Mouse (Mus musculus): ENCODE results near the gene Ngfr. TPM values are rescaled to one million over a fixed set of nuclear protein-coding genes. Genes with fewer than 3 reads are reported as not detected.

Gene Ngfr
- polyA plus RNA-seq, 1 experiment from 2014 or later = 2.7 TPM

DNA sequence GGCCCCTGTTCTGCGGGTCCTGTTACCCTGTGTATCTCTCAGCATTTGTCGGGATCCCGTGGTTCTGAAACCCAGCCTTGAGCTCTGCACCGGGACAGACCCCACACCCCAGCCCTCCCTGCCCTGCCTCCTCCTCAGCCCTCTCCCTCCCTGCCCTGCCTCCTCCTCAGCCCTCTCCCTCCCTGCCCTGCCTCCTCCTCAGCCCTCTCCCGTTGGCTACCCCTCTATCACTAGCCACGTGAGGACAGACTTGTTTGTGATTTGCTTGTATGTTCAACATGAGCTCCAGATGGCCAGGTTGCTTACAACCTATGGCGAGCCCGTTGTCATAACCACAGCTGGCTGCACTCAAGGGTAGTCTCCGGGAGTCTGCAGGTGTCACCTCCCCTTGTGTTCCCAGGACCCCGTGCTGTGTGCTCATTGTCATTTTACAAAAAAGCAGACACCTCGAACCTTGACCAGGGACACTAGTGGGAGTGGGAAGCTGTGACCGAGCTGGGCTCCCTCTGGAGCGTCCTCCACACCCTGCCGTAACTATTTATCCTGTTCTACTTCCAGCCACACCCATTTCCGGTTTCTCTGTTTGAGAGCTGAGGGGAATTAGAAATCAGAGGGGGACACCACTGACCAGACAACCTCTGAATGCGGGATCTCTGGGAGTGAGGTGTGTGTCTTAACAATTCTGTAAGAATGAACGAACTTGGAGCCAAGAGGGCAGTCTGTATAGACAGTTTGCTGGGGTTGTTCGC lies 46.7 kb downstream of the Ngfr start:
- H3K4me2 ChIP-seq = no peak overlapping the region; the same call in 1 of the 2 replicates
- H3K27ac ChIP-seq (replicated peaks) = no peak overlapping the region
- H3K9me3 ChIP-seq (replicated peaks) = no peaks in the 10 kb centered on the region
- H3K4me3 ChIP-seq (replicated peaks) = no peak overlapping the region
- no peak for ATAC-seq (ENCODE audit: insufficient read depth)
- no peaks in the 10 kb centered on the region for H3K4me1 ChIP-seq (replicated peaks)
- peaks cover 29% of the 10 kb centered on the region for H3K27me3 ChIP-seq
- 23% methylated on average over 18 of the region's 18 CpGs for WGBS (ENCODE audit: insufficient replicate concordance)
- H3K9ac ChIP-seq = no peak overlapping the region
- H3K36me3 ChIP-seq (replicated peaks) = no peaks in the 10 kb centered on the region

GRCm38 (mm10) chr11:95538378-95539104 lies 49.0 kb downstream of the Ngfr start:
- peaks cover 36% of the 10 kb centered on the region for H3K27me3 ChIP-seq
- H3K4me2 ChIP-seq = no peak overlapping the region
- H3K27ac ChIP-seq (replicated peaks) = no peak overlapping the region
- no peak overlapping the region for H3K4me3 ChIP-seq (replicated peaks)
- H3K9me3 ChIP-seq (replicated peaks) = no peaks in the 10 kb centered on the region
- no peaks in the 10 kb centered on the region for H3K36me3 ChIP-seq (replicated peaks)
- WGBS (ENCODE audit: insufficient replicate concordance) = 63% methylated on average over 15 of the region's 15 CpGs
- H3K9ac ChIP-seq = no peak overlapping the region
- ATAC-seq (ENCODE audit: insufficient read depth) = no peak
- no peaks in the 10 kb centered on the region for H3K4me1 ChIP-seq (replicated peaks)

- H3K36me3 ChIP-seq (replicated peaks) = no peaks in the 10 kb centered on the region
- H3K9me3 ChIP-seq (replicated peaks) = no peaks in the 10 kb centered on the region
- H3K27ac ChIP-seq (replicated peaks) = no peak overlapping the region
- no peak overlapping the region for H3K9ac ChIP-seq
- WGBS (ENCODE audit: insufficient replicate concordance) = 20% methylated on average over 24 of the region's 24 CpGs
- no peak for ATAC-seq (ENCODE audit: insufficient read depth)
- H3K4me1 ChIP-seq (replicated peaks) = no peaks in the 10 kb centered on the region
- H3K4me2 ChIP-seq = no peak overlapping the region
- no peak overlapping the region for H3K4me3 ChIP-seq (replicated peaks)
- H3K27me3 ChIP-seq = peaks cover 12% of the 10 kb centered on the region
Measured at GRCm38 (mm10) chr11:95533484-95534160, 53.9 kb downstream of the Ngfr start.

DNA sequence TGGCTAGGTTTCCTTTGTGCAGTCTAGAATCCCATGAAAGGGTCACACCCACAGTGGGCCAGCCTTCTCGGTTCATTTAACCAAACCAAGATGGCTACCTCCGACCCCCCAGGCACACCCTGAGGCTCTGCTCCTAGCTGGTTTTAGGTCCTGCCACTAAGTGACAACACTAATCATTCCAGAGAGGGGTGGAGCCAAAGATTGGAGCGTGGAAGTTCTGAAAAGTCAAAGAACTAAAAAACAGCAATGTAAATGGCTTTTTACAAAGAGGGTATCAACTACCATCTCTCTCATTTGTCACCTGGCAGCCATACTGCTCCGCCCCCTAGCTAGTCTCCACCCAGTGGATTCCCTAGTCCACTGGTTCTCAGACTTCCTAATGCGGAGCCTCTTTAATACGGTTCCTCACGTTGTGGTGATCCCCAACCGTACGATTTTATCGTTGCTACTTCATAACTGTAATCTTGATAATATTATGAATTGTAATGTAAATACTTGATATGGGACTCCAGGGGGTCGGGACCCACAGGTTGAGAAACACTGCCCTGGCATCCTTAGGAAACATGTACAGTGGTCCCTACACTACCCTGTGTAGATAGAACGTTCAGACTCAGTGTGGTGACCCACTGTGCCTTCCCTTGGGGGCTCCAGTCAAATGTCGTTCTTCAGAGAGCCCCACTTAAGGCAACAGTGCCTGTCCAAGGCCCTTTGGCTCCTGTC lies 55.0 kb downstream of the Ngfr start:
- ATAC-seq (ENCODE audit: insufficient read depth) = no peak
- Histone ChIP-seq H3K9me3 (replicated peaks) (no peaks in the 10 kb centered on the region), H3K27me3 (peaks cover 11% of the 10 kb centered on the region), H3K4me1 (replicated peaks) (no peaks in the 10 kb centered on the region), H3K4me2 (no peak overlapping the region), H3K9ac (no peak overlapping the region), H3K27ac (replicated peaks) (no peak overlapping the region), H3K4me3 (replicated peaks) (no peak overlapping the region), H3K36me3 (replicated peaks) (no peaks in the 10 kb centered on the region)
- 55% methylated on average over 13 of the region's 13 CpGs for WGBS (ENCODE audit: insufficient replicate concordance)

- no peak for ATAC-seq (ENCODE audit: insufficient read depth)
Measured at GRCm38 (mm10) chr11:95528231-95528630, 59.3 kb downstream of the Ngfr start.

DNA sequence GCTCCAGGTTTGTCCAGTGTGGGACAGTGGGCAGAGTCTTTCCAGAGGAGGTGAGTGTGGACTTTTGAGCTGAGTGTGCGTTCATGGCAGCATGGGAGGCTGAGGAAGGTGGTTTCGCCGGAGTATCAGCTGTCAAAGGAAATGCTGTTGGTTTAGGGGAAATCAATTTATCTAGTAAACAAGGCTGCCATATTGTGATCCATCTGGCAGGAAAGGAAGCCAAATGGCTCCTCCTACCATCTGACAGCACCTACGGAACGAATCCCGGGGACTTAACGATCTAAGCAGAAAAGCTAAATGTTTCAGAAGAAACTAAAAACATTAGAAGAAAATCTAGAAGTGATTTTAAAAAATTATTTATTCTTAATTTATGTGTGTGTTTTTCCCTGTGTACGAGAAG lies 60.2 kb downstream of the Ngfr start:
- no peak overlapping the region for H3K4me2 ChIP-seq
- ATAC-seq (ENCODE audit: insufficient read depth) = no peak
- H3K4me1 ChIP-seq (replicated peaks) = no peaks in the 10 kb centered on the region
- WGBS (ENCODE audit: insufficient replicate concordance) = 65% methylated on average over 8 of the region's 8 CpGs
- H3K4me3 ChIP-seq (replicated peaks) = no peak overlapping the region
- H3K36me3 ChIP-seq (replicated peaks) = no peaks in the 10 kb centered on the region
- H3K27me3 ChIP-seq = peaks cover 23% of the 10 kb centered on the region
- H3K9ac ChIP-seq = no peak overlapping the region
- H3K9me3 ChIP-seq (replicated peaks) = no peaks in the 10 kb centered on the region
- no peak overlapping the region for H3K27ac ChIP-seq (replicated peaks)

More at GRCm38 (mm10) chr11:95528231-95528630, 59.3 kb downstream of the Ngfr start:
- Histone ChIP-seq H3K36me3 (replicated peaks) (no peaks in the 10 kb centered on the region), H3K9me3 (replicated peaks) (no peaks in the 10 kb centered on the region), H3K27ac (replicated peaks) (no peak overlapping the region), H3K4me2 (no peak overlapping the region), H3K9ac (no peak overlapping the region), H3K4me1 (replicated peaks) (no peaks in the 10 kb centered on the region), H3K4me3 (replicated peaks) (no peak overlapping the region), H3K27me3 (peaks cover 17% of the 10 kb centered on the region)
- WGBS (ENCODE audit: insufficient replicate concordance) = 59% methylated on average over 3 of the region's 3 CpGs

GRCm38 (mm10) chr11:95521563-95521962 lies 66.0 kb downstream of the Ngfr start:
- no peak overlapping the region for H3K4me3 ChIP-seq (replicated peaks)

GRCm38 (mm10) chr11:95520456-95521072 lies 67.0 kb downstream of the Ngfr start:
- Histone ChIP-seq H3K9me3 (replicated peaks) (no peaks in the 10 kb centered on the region), H3K9ac (no peak overlapping the region), H3K27ac (replicated peaks) (no peak overlapping the region), H3K4me3 (replicated peaks) (peak overlapping the region; percentile 32), H3K27me3 (peaks cover 78% of the 10 kb centered on the region), H3K4me2 (peak overlapping the region; percentile 58), H3K36me3 (replicated peaks) (no peaks in the 10 kb centered on the region), H3K4me1 (replicated peaks) (peaks cover 12% of the 10 kb centered on the region)
- peak; percentile 47; the same call in 1 of the 2 replicates for ATAC-seq (ENCODE audit: insufficient read depth)
- 5% methylated on average over 27 of the region's 27 CpGs for WGBS (ENCODE audit: insufficient replicate concordance)

More at GRCm38 (mm10) chr11:95521563-95521962, 66.0 kb downstream of the Ngfr start:
- Histone ChIP-seq H3K27ac (replicated peaks) (no peak overlapping the region), H3K9ac (no peak overlapping the region), H3K4me2 (peak overlapping the region; percentile 58), H3K27me3 (peaks cover 77% of the 10 kb centered on the region), H3K9me3 (replicated peaks) (no peaks in the 10 kb centered on the region), H3K36me3 (replicated peaks) (no peaks in the 10 kb centered on the region), H3K4me1 (replicated peaks) (peaks cover 12% of the 10 kb centered on the region)
- 2% methylated on average over 13 of the region's 13 CpGs for WGBS (ENCODE audit: insufficient replicate concordance)
- no peak for ATAC-seq (ENCODE audit: insufficient read depth)

DNA sequence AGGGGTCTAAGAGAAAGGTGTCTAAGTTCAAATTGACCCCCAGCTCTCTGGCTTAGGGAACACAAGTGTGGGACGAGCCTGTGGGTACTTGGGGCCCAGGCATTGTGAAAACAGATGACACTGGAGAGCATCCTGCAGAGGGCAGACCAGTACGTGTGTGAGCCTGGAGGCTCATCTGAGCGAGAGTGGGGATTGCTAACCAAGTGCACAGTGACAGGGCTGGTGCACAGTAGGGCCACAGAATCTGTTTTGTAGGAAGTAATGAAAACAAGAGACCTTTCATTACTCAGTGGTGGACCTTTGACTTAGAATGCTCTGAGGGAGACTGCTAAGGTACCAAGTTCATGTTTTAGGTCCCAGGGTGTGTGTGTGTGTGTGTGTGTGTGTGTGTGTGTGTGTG lies 67.5 kb downstream of the Ngfr start:
- H3K9me3 ChIP-seq (replicated peaks) = no peaks in the 10 kb centered on the region
- H3K4me2 ChIP-seq = no peak overlapping the region
- H3K27ac ChIP-seq (replicated peaks) = no peak overlapping the region
- H3K4me3 ChIP-seq (replicated peaks) = no peak overlapping the region
- 42% methylated on average over 3 of the region's 3 CpGs for WGBS (ENCODE audit: insufficient replicate concordance)
- peaks cover 81% of the 10 kb centered on the region for H3K27me3 ChIP-seq
- no peak for ATAC-seq (ENCODE audit: insufficient read depth)
- no peaks in the 10 kb centered on the region for H3K36me3 ChIP-seq (replicated peaks)
- H3K9ac ChIP-seq = no peak overlapping the region
- peaks cover 12% of the 10 kb centered on the region for H3K4me1 ChIP-seq (replicated peaks)

DNA sequence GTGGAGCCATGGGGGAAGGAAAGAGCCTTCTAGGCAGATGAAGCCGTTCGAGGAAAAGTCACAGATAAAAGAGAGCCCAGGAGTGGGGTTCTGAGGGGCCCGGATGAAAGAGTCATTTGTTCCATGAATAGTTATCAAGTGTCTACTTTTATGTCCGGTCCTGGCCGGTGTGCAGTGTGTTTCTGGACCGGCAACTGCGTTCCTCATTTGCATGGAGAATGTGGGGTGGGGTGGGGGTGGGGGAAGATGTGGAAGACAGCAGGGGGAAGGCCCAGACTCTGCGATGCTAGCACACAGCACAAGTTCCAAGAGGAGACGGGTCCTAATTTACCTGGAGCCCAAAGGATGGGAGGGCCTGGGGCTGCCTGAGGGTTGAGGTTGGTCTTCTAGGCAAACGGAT lies 68.2 kb downstream of the Ngfr start:
- Histone ChIP-seq H3K27ac (replicated peaks) (no peak overlapping the region), H3K4me1 (replicated peaks) (peaks cover 18% of the 10 kb centered on the region), H3K4me2 (no peak overlapping the region), H3K9ac (no peak overlapping the region), H3K27me3 (peaks cover 83% of the 10 kb centered on the region), H3K9me3 (replicated peaks) (no peaks in the 10 kb centered on the region), H3K36me3 (replicated peaks) (no peaks in the 10 kb centered on the region), H3K4me3 (replicated peaks) (no peak overlapping the region)
- ATAC-seq (ENCODE audit: insufficient read depth) = no peak
- WGBS (ENCODE audit: insufficient replicate concordance) = 64% methylated on average over 10 of the region's 10 CpGs
